Mouse (Mus musculus): Measurements from ENCODE around the gene Pcdh19.

The Pcdh19 gene

GRCm38 (mm10) chrX:133657308-133658302, 31.2 kb downstream of the Pcdh19 start:
- in situ Hi-C loops (cut with MboI, MseI), result no loop called here

- in situ Hi-C loops (cut with MboI, MseI), result no loop called here
Measured at GRCm38 (mm10) chrX:133655876-133656538, 32.8 kb downstream of the Pcdh19 start.

- in situ Hi-C loops (cut with MboI, MseI), result no loop called here
Measured at GRCm38 (mm10) chrX:133655196-133655595, 33.6 kb downstream of the Pcdh19 start.

- in situ Hi-C loops (cut with MboI, MseI), result no loop called here
Measured at GRCm38 (mm10) chrX:133653071-133653470, 35.7 kb downstream of the Pcdh19 start.

- in situ Hi-C loops (cut with MboI, MseI), result no loop called here
Measured at GRCm38 (mm10) chrX:133650379-133650778, 38.4 kb downstream of the Pcdh19 start.

GRCm38 (mm10) chrX:133647809-133648208, 41.0 kb downstream of the Pcdh19 start:
- in situ Hi-C loops (cut with MboI, MseI), result no loop called here

- in situ Hi-C loops (cut with MboI, MseI), result no loop called here
Measured at GRCm38 (mm10) chrX:133639445-133639844, 49.3 kb downstream of the Pcdh19 start.

- in situ Hi-C loops (cut with MboI, MseI), result no loop called here
Measured at GRCm38 (mm10) chrX:133629538-133629937, 59.2 kb downstream of the Pcdh19 start.

- in situ Hi-C loops (cut with MboI, MseI), result loop anchor here (10.0 kb wide), 1 partner anchor 1123 kb away; no protein-coding TSS in a partner anchor
Measured at GRCm38 (mm10) chrX:133618222-133618621, 70.6 kb downstream of the Pcdh19 start.

GRCm38 (mm10) chrX:133605828-133606227, 83.0 kb downstream of the Pcdh19 start:
- in situ Hi-C loops (cut with MboI, MseI), result no loop called here

- in situ Hi-C loops (cut with MboI, MseI), result no loop called here
Measured at GRCm38 (mm10) chrX:133604272-133604671, 84.5 kb downstream of the Pcdh19 start.

- in situ Hi-C loops (cut with MboI, MseI), result no loop called here
Measured at GRCm38 (mm10) chrX:133602068-133602467, 86.7 kb downstream of the Pcdh19 start.

GRCm38 (mm10) chrX:133601658-133602057, 87.1 kb downstream of the Pcdh19 start:
- in situ Hi-C loops (cut with MboI, MseI), result no loop called here

GRCm38 (mm10) chrX:133601195-133601594, 87.6 kb downstream of the Pcdh19 start:
- in situ Hi-C loops (cut with MboI, MseI), result no loop called here

- in situ Hi-C loops (cut with MboI, MseI), result no loop called here
Measured at GRCm38 (mm10) chrX:133575601-133576382, 113.0 kb downstream of the Pcdh19 start.

GRCm38 (mm10) chrX:133565355-133565754, 123.4 kb downstream of the Pcdh19 start:
- in situ Hi-C loops (cut with MboI, MseI), result no loop called here
